Mouse (Mus musculus): ENCODE data around the gene Gm9112.
"Not testable (repeated sequence)": the region's sequence is repeated elsewhere in the genome, so short reads cannot be mapped to it uniquely, and the experiment has no call there.

Gene Gm9112

GRCm38 (mm10) chrX:102707535-102707934 is at the start of gene Gm9112, which contains the start of gene Dmrtc1b:
TSS of gene Gm9112 (minus strand) at chrX:102707635.
TSS of gene Dmrtc1b (plus strand) at chrX:102707865.
- DNase-seq (ENCODE audit: low read depth, low spot score) = not testable (repeated sequence)

GRCm38 (mm10) chrX:102724226-102724625 is 16.8 kb upstream of the Gm9112 start:
- DNase-seq (ENCODE audit: low read depth, low spot score) = not testable (repeated sequence)

GRCm38 (mm10) chrX:102700636-102701035 is 6.8 kb downstream of the Gm9112 start:
- not testable (repeated sequence) for DNase-seq (ENCODE audit: low read depth, low spot score)

- not testable (repeated sequence) for DNase-seq (ENCODE audit: low read depth, low spot score)
Measured at GRCm38 (mm10) chrX:102689252-102689651, 18.2 kb downstream of the Gm9112 start.

- not testable (repeated sequence) for DNase-seq (ENCODE audit: low read depth, low spot score)
Measured at GRCm38 (mm10) chrX:102686872-102687271, 20.6 kb downstream of the Gm9112 start, which contains the start of gene Gm3880. TSS of gene Gm3880 (minus strand) at chrX:102686972.

GRCm38 (mm10) chrX:102684706-102685105 is 22.7 kb downstream of the Gm9112 start:
- DNase-seq (ENCODE audit: low read depth, low spot score) = not testable (repeated sequence)

- DNase-seq (ENCODE audit: low read depth, low spot score) = no peak
Measured at GRCm38 (mm10) chrX:102666641-102667040, 40.8 kb downstream of the Gm9112 start.

GRCm38 (mm10) chrX:102660712-102661111 is 46.7 kb downstream of the Gm9112 start:
- DNase-seq (ENCODE audit: low read depth, low spot score) = peak; percentile 29

Measured in skeletal muscle tissue, adult 2 months (tissue).